Mouse (Mus musculus) spleen, postnatal 36 days (tissue): Measurements from ENCODE around the gene Gm49721.
"Not testable (repeated sequence)": the region's sequence is repeated elsewhere in the genome, so short reads cannot be mapped to it uniquely, and the experiment has no call there.

Source experiments
- DNase-seq, 2 experiments: peaks; one replicate each; pipeline ENCODE4 v3.0.0; 2022; ENCODE audit warnings: low spot score in 2 of 2, mixed read lengths in 1 of 2

Gene Gm49721

GRCm38 (mm10) chr17:6980144-6980543, 1.4 kb downstream of the Gm49721 start:
- DNase-seq: not testable (repeated sequence)

GRCm38 (mm10) chr17:6986118-6986517, 7.4 kb downstream of the Gm49721 start:
- DNase-seq: not testable (repeated sequence)

DNA sequence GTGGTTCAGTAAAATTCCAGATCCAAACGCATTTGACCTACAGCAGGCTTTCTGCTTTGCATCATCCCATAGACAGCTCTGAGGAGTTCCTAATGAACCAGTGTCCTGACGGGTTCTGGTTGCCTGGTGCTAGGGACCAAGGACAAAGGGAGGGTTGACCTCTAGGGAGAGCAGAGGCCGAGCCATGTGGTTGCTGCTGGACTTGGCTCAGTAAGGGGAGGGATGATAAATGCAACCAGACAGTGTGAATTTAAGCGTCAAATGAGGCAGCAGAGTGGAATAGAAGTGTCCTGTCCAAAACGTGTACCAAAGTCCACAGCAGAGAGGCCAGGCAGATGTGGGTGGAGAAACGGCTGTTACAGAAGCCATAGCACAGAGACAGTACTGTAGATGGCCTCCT, 16.8 kb downstream of the Gm49721 start:
- DNase-seq: not testable (repeated sequence)

GRCm38 (mm10) chr17:6996826-6997225, 18.1 kb downstream of the Gm49721 start:
- not testable (repeated sequence) for DNase-seq

DNA sequence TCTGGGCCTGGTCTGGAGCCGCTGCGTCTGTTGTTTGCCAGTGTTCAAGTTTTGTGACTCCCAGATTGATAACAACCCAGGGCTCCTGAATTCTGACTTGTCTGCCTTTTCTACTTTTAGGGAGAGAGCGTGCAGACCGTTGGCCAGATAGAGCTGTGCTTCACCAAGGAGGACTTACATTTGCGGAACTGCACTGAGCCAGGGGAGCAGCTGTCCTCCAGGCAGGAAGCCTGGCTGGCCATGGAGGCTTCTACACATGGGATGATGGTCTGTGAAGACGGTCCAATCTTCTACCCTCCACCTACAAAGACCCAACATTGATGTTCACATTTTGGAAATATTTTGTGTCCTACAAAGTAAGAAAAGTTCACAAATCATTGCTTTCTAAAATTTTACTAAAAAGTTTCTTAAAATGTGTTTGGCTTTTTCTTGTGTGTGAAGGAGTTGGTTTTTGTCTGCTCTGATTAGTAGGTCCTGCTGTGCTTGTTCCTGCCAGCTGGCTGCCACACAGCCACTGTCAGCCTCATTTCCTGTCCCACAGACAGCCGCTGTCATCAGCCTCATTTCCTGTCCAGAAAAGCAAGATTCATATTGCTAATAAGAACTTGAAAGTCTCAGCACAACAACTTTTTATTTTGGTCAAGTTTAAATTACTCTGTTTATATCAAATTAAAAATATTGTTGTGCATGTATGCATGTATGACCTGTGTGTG, 19.2 kb downstream of the Gm49721 start:
- not testable (repeated sequence) for DNase-seq

- DNase-seq: not testable (repeated sequence)
Observed at GRCm38 (mm10) chr17:7001790-7002585, 23.3 kb downstream of the Gm49721 start.

GRCm38 (mm10) chr17:7003392-7003791, 24.7 kb downstream of the Gm49721 start:
- DNase-seq: not testable (repeated sequence)

DNA sequence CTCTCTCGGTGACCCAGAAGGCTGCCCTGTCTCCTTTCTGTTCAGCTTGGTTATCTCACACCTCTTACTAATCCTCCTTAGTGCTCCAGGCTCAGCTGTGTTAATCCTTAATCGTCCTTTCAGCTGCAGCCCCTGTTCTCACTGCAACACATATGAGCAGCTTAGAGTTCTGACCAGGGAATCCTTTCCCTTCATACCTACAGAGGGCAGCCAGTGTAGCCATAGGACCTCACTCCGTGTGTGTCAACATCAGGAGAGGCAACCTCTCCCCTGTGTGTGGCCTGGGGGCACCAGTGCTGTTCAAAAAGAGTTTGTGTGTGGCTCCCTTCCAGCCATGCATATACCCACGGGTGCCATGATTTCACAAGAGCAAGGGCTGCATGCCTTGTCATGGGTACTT, 26.9 kb downstream of the Gm49721 start:
- not testable (repeated sequence) for DNase-seq

GRCm38 (mm10) chr17:7008885-7009284, 30.2 kb downstream of the Gm49721 start:
- DNase-seq: not testable (repeated sequence)

DNA sequence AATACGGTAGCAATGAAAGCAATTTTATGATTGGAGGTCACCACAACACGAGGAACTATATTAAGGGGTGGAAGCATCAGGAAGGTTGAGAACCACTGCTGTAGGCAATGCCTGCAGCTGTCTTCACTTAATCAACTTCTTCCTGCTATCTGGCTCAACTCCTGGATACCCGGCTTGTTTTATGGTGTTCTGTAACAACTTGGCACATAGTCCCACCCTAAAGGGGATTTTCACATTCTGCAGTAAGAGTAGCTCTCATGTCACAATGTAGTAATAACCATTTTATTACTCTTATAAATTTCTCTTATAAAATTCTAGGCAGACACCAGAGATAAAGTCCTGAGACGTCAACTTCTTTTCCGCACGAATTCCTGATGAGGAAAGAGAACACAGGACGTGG, 30.7 kb downstream of the Gm49721 start:
- not testable (repeated sequence) for DNase-seq

- not testable (repeated sequence) for DNase-seq
Observed at GRCm38 (mm10) chr17:7009901-7010300, 31.2 kb downstream of the Gm49721 start.

DNA sequence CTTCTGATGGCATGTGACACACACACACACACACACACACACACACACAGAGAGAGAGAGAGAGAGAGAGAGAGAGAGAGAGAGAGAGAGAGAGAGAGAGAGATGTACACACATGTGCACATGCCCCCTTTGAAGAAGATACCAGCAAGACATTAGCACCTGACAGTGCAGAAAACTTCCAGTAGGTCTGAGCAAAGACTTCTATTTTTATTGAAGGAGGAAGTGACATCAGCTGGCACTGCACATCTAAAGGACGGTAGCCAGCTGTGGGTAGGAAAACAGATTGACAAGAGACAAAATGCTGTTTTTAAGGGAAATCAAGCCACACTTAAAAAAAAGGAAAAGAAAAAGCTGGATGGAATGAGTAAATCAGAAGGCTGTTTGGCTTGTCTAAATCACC, 35.5 kb downstream of the Gm49721 start:
- not testable (repeated sequence) for DNase-seq

DNA sequence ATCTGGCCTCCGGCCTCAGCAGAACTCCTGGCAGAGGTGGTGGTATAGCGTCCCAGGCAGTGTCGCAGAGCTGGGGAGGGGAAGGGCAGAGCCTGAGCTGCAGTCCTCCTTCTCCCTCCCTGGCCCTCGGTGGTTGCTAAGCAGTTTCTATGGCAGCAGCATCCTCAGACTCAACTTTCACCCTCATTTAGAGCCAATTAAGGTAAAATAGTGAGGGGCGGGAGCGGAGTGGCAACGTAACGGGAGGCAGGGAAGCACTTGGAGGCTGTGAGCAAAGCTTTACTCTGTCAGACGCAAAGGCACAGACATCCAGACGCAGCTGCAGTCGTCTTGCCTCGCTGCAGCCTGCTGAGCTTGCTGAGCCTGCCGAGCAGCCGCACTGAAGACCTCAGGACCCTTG, 46.6 kb downstream of the Gm49721 start, which contains the start of gene Gm1604a:
TSS of gene Gm1604a (plus strand) at position 312 of the 400 bp plus-strand sequence.
- DNase-seq: not testable (repeated sequence)

- not testable (repeated sequence) for DNase-seq
Observed at GRCm38 (mm10) chr17:7025764-7026346, 47.2 kb downstream of the Gm49721 start.

- DNase-seq: not testable (repeated sequence)
Observed at GRCm38 (mm10) chr17:7030204-7030603, 51.5 kb downstream of the Gm49721 start.

- not testable (repeated sequence) for DNase-seq
Observed at GRCm38 (mm10) chr17:7030622-7031174, 52.0 kb downstream of the Gm49721 start.

GRCm38 (mm10) chr17:7033192-7034166, 54.8 kb downstream of the Gm49721 start:
- not testable (repeated sequence) for DNase-seq

GRCm38 (mm10) chr17:7068997-7069539, 90.4 kb downstream of the Gm49721 start:
- not testable (repeated sequence) for DNase-seq

DNA sequence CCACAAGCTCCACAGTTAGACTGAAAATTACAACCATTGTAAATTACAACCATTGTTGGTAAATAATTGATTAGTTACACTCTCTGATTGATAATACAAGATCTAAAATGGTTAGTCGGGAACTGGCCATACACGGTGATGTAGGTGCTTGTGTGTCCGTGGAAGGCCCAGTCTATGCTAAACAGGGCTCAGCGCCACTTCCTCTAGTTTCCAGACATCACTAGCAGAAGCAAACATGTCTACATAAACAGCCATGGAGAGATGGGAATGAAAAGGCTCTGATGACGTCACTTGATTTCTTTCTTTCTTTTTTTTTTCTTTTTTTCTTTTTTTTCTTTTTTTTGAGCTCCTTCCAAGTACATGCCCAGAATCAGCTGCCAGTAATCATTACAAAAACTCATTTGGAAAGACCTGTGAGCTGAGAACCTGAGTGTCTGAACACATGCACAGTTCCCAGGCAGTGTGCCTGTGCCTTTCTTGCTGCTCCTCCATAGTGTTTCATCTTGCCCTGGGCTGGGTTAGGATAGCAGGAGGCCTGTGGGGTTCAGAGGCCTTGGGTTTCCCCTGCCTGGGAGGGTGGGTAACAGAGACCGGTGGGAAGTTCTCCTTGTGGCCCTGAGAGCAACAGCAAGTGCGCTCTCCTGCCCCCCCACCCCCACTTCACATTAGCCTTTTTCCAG, 91.0 kb downstream of the Gm49721 start:
- DNase-seq: not testable (repeated sequence)

- peak in 1 of 2 experiments; percentile 18 for DNase-seq
Observed at GRCm38 (mm10) chr17:7074494-7074893, 95.8 kb downstream of the Gm49721 start.
